In genomic region chr4:103349219-103349618, GRCm38 (mm10) we compare ENCODE assay signal across 14 mouse cellular contexts. TPM values are rescaled to one million over a fixed set of nuclear protein-coding genes. Genes with fewer than 3 reads are reported as not detected.
DNase-seq lines count a peak whose midpoint lies in the region; ATAC-seq and TF ChIP-seq lines count a peak whose summit lies in the region.
"Had no signal": no experiment of that assay in that cellular context is flagged by ENCODE, and none has a peak within 500 bp of the region (broad histone marks: within the 10 kb centered on the region; RNA-seq: fewer than 3 reads in every experiment).

No protein-coding gene starts in this region.

- H3K27ac ChIP-seq in embryonic facial prominence, embryonic 11.5 days (replicated peaks; ENCODE audit: low read depth, low read length), result no peak overlapping the region
- H3K27ac ChIP-seq in embryonic facial prominence, embryonic 10.5 days (replicated peaks), result no peak overlapping the region
- no peak overlapping the region for H3K27ac ChIP-seq in liver, adult 2 months (replicated peaks; ENCODE audit: insufficient read depth, low read depth, low read length)
- no peak overlapping the region for H3K27ac ChIP-seq in liver, embryonic 11.5 days (ENCODE audit: low read depth, low read length)
- H3K27ac ChIP-seq in CH12.LX (ENCODE audit: insufficient read depth, low read depth), result no peak overlapping the region
- H3K27ac ChIP-seq: hindbrain, embryonic 15.5 days; lung, embryonic 15.5 days; neural tube, embryonic 15.5 days had no signal

- no peak for TF ChIP-seq EP300 in CH12.LX (IDR thresholded peaks at IDR 0.05; ENCODE audit: low read length)

- TF ChIP-seq POLR2A in liver, adult 2 months (IDR thresholded peaks at IDR 0.05; ENCODE audit: extremely low read depth, insufficient read depth, low read length), result no peak
- no peak for TF ChIP-seq POLR2A in CH12.LX (IDR thresholded peaks at IDR 0.05; ENCODE audit: low read depth, low read length)

- H3K4me3 ChIP-seq in embryonic facial prominence, embryonic 11.5 days (ENCODE audit: low read depth, low read length), result no peak overlapping the region
- no peak overlapping the region for H3K4me3 ChIP-seq in embryonic facial prominence, embryonic 10.5 days
- H3K4me3 ChIP-seq in liver, adult 2 months (ENCODE audit: insufficient read depth, low read depth, low read length), result no peak overlapping the region
- H3K4me3 ChIP-seq in liver, embryonic 11.5 days (ENCODE audit: low read depth, low read length), result no peak overlapping the region
- no peak overlapping the region for H3K4me3 ChIP-seq in CH12.LX (replicated peaks in 1 of 3; ENCODE audit: low read depth in 2 of 3, low read length in 2 of 3, poor library complexity in 1 of 3)
- H3K4me3 ChIP-seq: hindbrain, embryonic 15.5 days; lung, embryonic 15.5 days; neural tube, embryonic 15.5 days had no signal

- H3K9me3 ChIP-seq in embryonic facial prominence, embryonic 11.5 days (replicated peaks; ENCODE audit: control insufficient read depth, low read length), result no peaks in the 10 kb centered on the region
- H3K9me3 ChIP-seq in embryonic facial prominence, embryonic 10.5 days, result no peaks in the 10 kb centered on the region
- no peaks in the 10 kb centered on the region for H3K9me3 ChIP-seq in liver, embryonic 11.5 days (ENCODE audit: control insufficient read depth, low read length)
- H3K9me3 ChIP-seq in CH12.LX (replicated peaks; ENCODE audit: low read length), result no peaks in the 10 kb centered on the region
- H3K9me3 ChIP-seq: hindbrain, embryonic 15.5 days; lung, embryonic 15.5 days; neural tube, embryonic 15.5 days had no signal

- no peak for ATAC-seq in embryonic facial prominence, embryonic 11.5 days (replicated peaks; ENCODE audit: insufficient number of reproducible peaks, low FRiP score, low TSS enrichment, low read depth)
- no peak for ATAC-seq in liver, embryonic 11.5 days (replicated peaks; ENCODE audit: low FRiP score)

- no peak overlapping the region for H3K4me2 ChIP-seq in embryonic facial prominence, embryonic 11.5 days (ENCODE audit: low read depth, low read length)
- H3K4me2 ChIP-seq in liver, embryonic 11.5 days, result no peak overlapping the region
- H3K4me2 ChIP-seq in CH12.LX (ENCODE audit: insufficient read depth, low read depth, poor library complexity, severe bottlenecking), result no peak overlapping the region
- H3K4me2 ChIP-seq: hindbrain, embryonic 15.5 days; lung, embryonic 15.5 days; neural tube, embryonic 15.5 days had no signal

- H3K9ac ChIP-seq in embryonic facial prominence, embryonic 11.5 days (replicated peaks; ENCODE audit: low read length), result no peak overlapping the region
- H3K9ac ChIP-seq in liver, adult 2 months (ENCODE audit: low read depth, low read length), result no peak overlapping the region
- no peak overlapping the region for H3K9ac ChIP-seq in liver, embryonic 11.5 days (ENCODE audit: low read depth, low read length)
- H3K9ac ChIP-seq in CH12.LX (ENCODE audit: insufficient read depth, low read depth), result no peak overlapping the region
- H3K9ac ChIP-seq: hindbrain, embryonic 15.5 days; lung, embryonic 15.5 days; neural tube, embryonic 15.5 days had no signal

- no peaks in the 10 kb centered on the region for H3K4me1 ChIP-seq in embryonic facial prominence, embryonic 11.5 days (ENCODE audit: control insufficient read depth, insufficient read depth, low read length)
- H3K4me1 ChIP-seq in embryonic facial prominence, embryonic 10.5 days, result no peaks in the 10 kb centered on the region
- 0 out of 2 replicates have a peak, but pooled peaks cover 1% of the 10 kb centered on the region for H3K4me1 ChIP-seq in liver, adult 2 months (ENCODE audit: control insufficient read depth, insufficient read depth, low read length)
- H3K4me1 ChIP-seq in liver, embryonic 11.5 days (replicated peaks; ENCODE audit: control insufficient read depth, insufficient read depth, low read length), result no peaks in the 10 kb centered on the region
- H3K4me1 ChIP-seq in CH12.LX (ENCODE audit: control insufficient read depth in 1 of 2, insufficient read depth in 2 of 2), result peaks cover 0 to 3% of the 10 kb centered on the region in 2 experiments; a peak in 1 of 4 replicates
- H3K4me1 ChIP-seq: lung, embryonic 15.5 days had no signal

- peak; percentile 38 for TF ChIP-seq RAD21 in CH12.LX (IDR thresholded peaks at IDR 0.05; ENCODE audit: low read depth, low read length)

- no peaks in the 10 kb centered on the region for H3K36me3 ChIP-seq in embryonic facial prominence, embryonic 11.5 days (replicated peaks; ENCODE audit: control insufficient read depth, insufficient read depth, low read depth, low read length)
- H3K36me3 ChIP-seq in embryonic facial prominence, embryonic 10.5 days (replicated peaks), result no peaks in the 10 kb centered on the region
- peaks cover 4% of the 10 kb centered on the region; the same call in 1 of the 2 replicates for H3K36me3 ChIP-seq in liver, adult 2 months (ENCODE audit: control insufficient read depth, insufficient read depth, low read length)
- H3K36me3 ChIP-seq in liver, embryonic 11.5 days (ENCODE audit: control insufficient read depth, insufficient read depth, low read length), result no peaks in the 10 kb centered on the region
- peaks cover 6 to 37% of the 10 kb centered on the region in 2 experiments for H3K36me3 ChIP-seq in CH12.LX (replicated peaks in 1 of 2; ENCODE audit: control insufficient read depth in 1 of 2, insufficient read depth in 1 of 2, low read length in 1 of 2)
- H3K36me3 ChIP-seq: hindbrain, embryonic 15.5 days; lung, embryonic 15.5 days; neural tube, embryonic 15.5 days had no signal

- no peaks in the 10 kb centered on the region for H3K27me3 ChIP-seq in embryonic facial prominence, embryonic 11.5 days (ENCODE audit: control insufficient read depth, insufficient read depth, low read length)
- H3K27me3 ChIP-seq in embryonic facial prominence, embryonic 10.5 days (replicated peaks; ENCODE audit: low read depth, poor library complexity, severe bottlenecking), result no peaks in the 10 kb centered on the region
- no peaks in the 10 kb centered on the region for H3K27me3 ChIP-seq in liver, adult 2 months (ENCODE audit: control insufficient read depth, insufficient read depth, low read length)
- H3K27me3 ChIP-seq in liver, embryonic 11.5 days (replicated peaks; ENCODE audit: control insufficient read depth, insufficient read depth, low read length), result no peaks in the 10 kb centered on the region
- H3K27me3 ChIP-seq in CH12.LX (replicated peaks), result no peaks in the 10 kb centered on the region
- H3K27me3 ChIP-seq: hindbrain, embryonic 15.5 days; lung, embryonic 15.5 days; neural tube, embryonic 15.5 days had no signal

- peak; percentile 13 for DNase-seq in embryonic facial prominence, embryonic 11.5 days (ENCODE audit: low spot score)
- DNase-seq in embryonic facial prominence, embryonic 10.5 days (ENCODE audit: low spot score), result no peak
- no peak for DNase-seq in liver, adult 2 months (ENCODE audit: extremely low read depth, low read depth, low spot score)
- no peak for DNase-seq in liver, embryonic 11.5 days (ENCODE audit: low spot score)
- DNase-seq in CH12.LX (ENCODE audit: extremely low read depth), result peak; percentile 14
- peak; percentile 32 for DNase-seq in adipocyte (ENCODE audit: low spot score)
- no peak for DNase-seq in spleen, postnatal 10 days (ENCODE audit: low spot score in 2 of 2)
- DNase-seq in T-cell, adult 2 months (ENCODE audit: low spot score), result no peak
- DNase-seq: cerebellum, adult 9-10 months; midbrain, embryonic 14.5 days had no signal

- dilution Hi-C loops in CH12.LX (cut with MboI; ENCODE audit: extremely low pct_ligation_motif_present, extremely low pct_unique_long_range_greater_than_20kb, low sequenced_read_pairs), result no loop called here

- in situ Hi-C loops in CH12.LX (cut with MboI; ENCODE audit: low pct_ligation_motif_present, low pct_unique_long_range_greater_than_20kb, low sequenced_read_pairs), result loop anchor here (25.0 kb wide), 1 partner anchor 362 kb away; the partner anchor contains the start of gene Tctex1d1

- peak; percentile 47; the same call in 1 of the 2 replicates for TF ChIP-seq CTCF in liver, adult 2 months (IDR thresholded peaks at IDR 0.05; ENCODE audit: low read depth, low read length)
- peak in 1 of 2 experiments; percentile 48; a peak in 3 of 4 replicates for TF ChIP-seq CTCF in CH12.LX (conservative IDR thresholded peaks at IDR 0.05 in 1 of 2, IDR thresholded peaks at IDR 0.05 in 1 of 2; ENCODE audit: low read depth in 2 of 2, low read length in 2 of 2)

- 90% methylated on average over 4 of the region's 4 CpGs for WGBS in embryonic facial prominence, embryonic 11.5 days
- WGBS in embryonic facial prominence, embryonic 10.5 days, result 85% methylated on average over 4 of the region's 4 CpGs
- WGBS in liver, adult 2 months, result 94% methylated on average over 4 of the region's 4 CpGs
- 92% methylated on average over 4 of the region's 4 CpGs for WGBS in liver, embryonic 11.5 days

- H3K79me2 ChIP-seq in liver, adult 2 months (ENCODE audit: control insufficient read depth, insufficient read depth, low read length), result no peaks in the 10 kb centered on the region
- no peaks in the 10 kb centered on the region for H3K79me2 ChIP-seq in CH12.LX (replicated peaks; ENCODE audit: control insufficient read depth, extremely low read depth, insufficient read depth, poor library complexity, severe bottlenecking)

TF ChIP-seq in CH12.LX, 34 proteins besides CTCF, POLR2A, EP300 and RAD21:
- TF ChIP-seq E2F4 (IDR thresholded peaks at IDR 0.05; ENCODE audit: insufficient replicate concordance, low read depth, low read length), result no peak
- peak; percentile 20; the same call in 1 of the 2 replicates for TF ChIP-seq SMC3 (IDR thresholded peaks at IDR 0.05; ENCODE audit: low read depth, low read length)

RNA-seq across cellular contexts. Expression of gene Oma1, which starts 35.6 kb away (rescaled TPM):
- 18.8 and 18.9 TPM in 2 replicates for polyA plus RNA-seq in embryonic facial prominence, embryonic 11.5 days (2014; fragmentation: Nextera tagmentation; extraction: Ambion mirVana)
- 14.5 and 16.3 TPM in 2 replicates for polyA plus RNA-seq in embryonic facial prominence, embryonic 10.5 days (2016; fragmentation: Nextera tagmentation; extraction: Ambion mirVana)
- total RNA-seq in liver, adult 2 months (2014; rRNA removed), result 16.0 and 16.6 TPM in 2 replicates
- 12.3 and 14.2 TPM in 2 replicates for polyA plus RNA-seq in liver, adult 2 months (2012; rRNA removed)
- polyA plus RNA-seq in liver, embryonic 11.5 days (2014; fragmentation: Nextera tagmentation; extraction: Ambion mirVana), result 23.5 TPM in 2 replicates
- total RNA-seq in CH12.LX (2012; rRNA removed), result 15.7 and 16.1 TPM in 2 replicates
- 17.5 and 20.7 TPM in 2 replicates for total RNA-seq in CH12.LX (2014; rRNA removed)
- 16.8 and 20.0 TPM in 2 replicates for polyA plus RNA-seq in CH12.LX (2012; ENCODE audit: insufficient read length, low read depth)

RNA-seq across cellular contexts. Expression of gene 4921539E11Rik, which starts 58.6 kb away (rescaled TPM):
- not detected in 2 replicates for polyA plus RNA-seq in embryonic facial prominence, embryonic 11.5 days (2014; fragmentation: Nextera tagmentation; extraction: Ambion mirVana)
- polyA plus RNA-seq in embryonic facial prominence, embryonic 10.5 days (2016; fragmentation: Nextera tagmentation; extraction: Ambion mirVana), result not detected in 2 replicates
- total RNA-seq in liver, adult 2 months (2014; rRNA removed), result not detected in 2 replicates
- not detected in 2 replicates for polyA plus RNA-seq in liver, adult 2 months (2012; rRNA removed)
- polyA plus RNA-seq in liver, embryonic 11.5 days (2014; fragmentation: Nextera tagmentation; extraction: Ambion mirVana), result not detected in 2 replicates
- total RNA-seq in CH12.LX (2012; rRNA removed) (not detected in 2 replicates), CH12.LX (2014; rRNA removed) (not detected in 2 replicates)
- polyA plus RNA-seq in CH12.LX (2012; ENCODE audit: insufficient read length, low read depth), result not detected in 2 replicates
- total RNA-seq: left cerebral cortex, postnatal 10 days had no signal
- polyA plus RNA-seq: hindbrain, embryonic 15.5 days; lung, embryonic 15.5 days; midbrain, embryonic 14.5 days; neural tube, embryonic 15.5 days had no signal

Comparison
In these comparisons a context has a peak if more than half of its experiments do, and no peak if none do; other contexts are left out.
1. DNase-seq: peak in embryonic facial prominence, embryonic 11.5 days (single experiment), CH12.LX (single experiment) and adipocyte (single experiment); none in embryonic facial prominence, embryonic 10.5 days (single experiment), liver, adult 2 months (single experiment), liver, embryonic 11.5 days (single experiment), spleen, postnatal 10 days (0 of 2) and T-cell, adult 2 months (single experiment).